Mouse (Mus musculus) layer of hippocampus, postnatal 10 days (tissue): ENCODE measurements around the gene Car6. TPM values are rescaled to one million over a fixed set of nuclear protein-coding genes. Genes with fewer than 3 reads are reported as not detected.

Experiments
- DNase-seq, 2 experiments: peaks; one replicate each; pipeline ENCODE4 v3.0.0; 2021; ENCODE audit warnings: low spot score in 2 of 2
- total RNA-seq, 2 experiments: library from RNA; stranded (reverse); gene quantifications; 2 replicates each; pipeline ENCODE4 v1.2.3; 2021

Car6 gene
- total RNA-seq, 2 experiments from 2014 or later: not detected

GRCm38 (mm10) chr4:150192199-150192598 lies 8.9 kb downstream of the Car6 start:
- no peak for DNase-seq

GRCm38 (mm10) chr4:150188236-150188635 lies 12.9 kb downstream of the Car6 start:
- DNase-seq: no peak

GRCm38 (mm10) chr4:150181304-150181703 lies 19.8 kb downstream of the Car6 start:
- no peak for DNase-seq

GRCm38 (mm10) chr4:150178131-150178530 lies 23.0 kb downstream of the Car6 start:
- no peak for DNase-seq

GRCm38 (mm10) chr4:150177122-150177521 lies 24.0 kb downstream of the Car6 start:
- no peak for DNase-seq

GRCm38 (mm10) chr4:150176535-150176934 lies 24.6 kb downstream of the Car6 start:
- DNase-seq: peak; percentile 24 to 47

- DNase-seq: no peak
These were observed 27.1 kb downstream of the Car6 start for GRCm38 (mm10) chr4:150174027-150174426.

GRCm38 (mm10) chr4:150173281-150173680 lies 27.9 kb downstream of the Car6 start:
- DNase-seq: peak; percentile 67 to 70

- no peak for DNase-seq
These were observed 29.0 kb downstream of the Car6 start for GRCm38 (mm10) chr4:150172107-150172506.

GRCm38 (mm10) chr4:150168406-150168805 lies 32.7 kb downstream of the Car6 start:
- DNase-seq: no peak

- no peak for DNase-seq
These were observed 36.3 kb downstream of the Car6 start for GRCm38 (mm10) chr4:150164875-150165274.

- DNase-seq: no peak
These were observed 38.5 kb downstream of the Car6 start for GRCm38 (mm10) chr4:150162561-150163169.

- no peak for DNase-seq
These were observed 41.7 kb downstream of the Car6 start for GRCm38 (mm10) chr4:150159458-150159857.

GRCm38 (mm10) chr4:150157348-150157882 lies 43.7 kb downstream of the Car6 start:
- no peak for DNase-seq

GRCm38 (mm10) chr4:150155731-150156130 lies 45.4 kb downstream of the Car6 start:
- DNase-seq: no peak

- DNase-seq: no peak
These were observed 45.8 kb downstream of the Car6 start for GRCm38 (mm10) chr4:150155301-150155700.

GRCm38 (mm10) chr4:150152483-150152882 lies 48.6 kb downstream of the Car6 start:
- no peak for DNase-seq

GRCm38 (mm10) chr4:150151045-150151444 lies 50.1 kb downstream of the Car6 start:
- DNase-seq: no peak

GRCm38 (mm10) chr4:150146286-150146685 lies 54.8 kb downstream of the Car6 start:
- DNase-seq: no peak

- no peak for DNase-seq
These were observed 56.9 kb downstream of the Car6 start for GRCm38 (mm10) chr4:150144242-150144641.

- no peak for DNase-seq
These were observed 60.8 kb downstream of the Car6 start for GRCm38 (mm10) chr4:150140346-150140745.

GRCm38 (mm10) chr4:150139090-150139489 lies 62.0 kb downstream of the Car6 start:
- DNase-seq: no peak

- peak; percentile 49 to 59 for DNase-seq
These were observed 63.0 kb downstream of the Car6 start for GRCm38 (mm10) chr4:150138084-150138543.
